Mouse (Mus musculus): ENCODE results near the gene Nckipsd.

DNA sequence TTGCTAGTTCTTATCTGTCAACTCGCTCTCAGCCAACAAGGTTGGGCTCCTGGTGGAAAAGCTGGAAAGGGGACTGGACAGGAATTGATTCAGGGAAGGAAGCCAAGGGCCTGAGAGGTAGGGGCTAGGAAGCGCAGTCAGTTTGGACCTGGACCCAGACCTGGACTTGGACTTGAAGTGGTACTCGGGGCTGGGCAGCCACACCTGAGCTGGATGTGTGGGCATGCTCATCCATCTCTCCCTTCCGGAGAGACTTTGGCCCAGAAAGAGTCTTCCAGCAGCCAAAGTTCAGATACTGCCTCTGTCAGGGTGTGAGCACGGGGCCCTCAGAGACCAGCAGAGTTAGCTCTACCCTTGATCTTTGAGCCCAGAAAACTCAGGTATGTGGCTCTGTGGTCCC lies 47.2 kb downstream of the Nckipsd start:
- TF ChIP-seq CTCF (IDR thresholded peaks at IDR 0.05; ENCODE audit: low read depth), result no peak
- no peak for TF ChIP-seq EP300 (IDR thresholded peaks at IDR 0.05; ENCODE audit: low read depth)
